Mouse (Mus musculus): ENCODE measurements at regions not wholly inside any gene's neighbourhood (a gene's known extent, or its start where the extent isn't known, plus 50 kb on each side); places are given as distances from the start of the nearest gene placed in this dataset.

DNA sequence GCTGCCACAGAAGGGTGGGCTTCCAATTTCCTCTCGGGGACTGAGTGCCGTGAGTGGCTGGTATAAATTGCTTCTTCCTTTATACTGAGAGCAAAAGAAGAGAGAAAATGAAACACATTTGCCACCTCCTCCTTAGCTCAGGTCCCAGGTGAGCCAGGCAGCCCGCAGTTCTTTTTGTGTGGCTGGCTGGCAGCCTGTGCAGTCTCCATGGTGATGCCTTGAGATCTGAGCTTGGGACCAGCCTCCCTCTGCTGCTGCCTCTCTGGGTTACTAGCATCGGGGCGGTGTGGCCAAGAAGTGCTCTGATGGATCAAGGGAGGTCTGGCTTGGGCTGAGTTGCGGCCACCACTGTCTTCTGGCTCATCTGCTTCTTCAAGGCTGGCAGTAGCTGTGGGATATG, 249.1 kb upstream of the Gm4791 start:
- WGBS = 93% methylated on average over 6 of the region's 6 CpGs
- H3K27ac ChIP-seq = no peak overlapping the region
- DNase-seq (ENCODE audit: low spot score) = no peak
- no peaks in the 10 kb centered on the region for H3K27me3 ChIP-seq (ENCODE audit: low read depth, poor library complexity, severe bottlenecking)
- no peaks in the 10 kb centered on the region for H3K4me1 ChIP-seq
- no peaks in the 10 kb centered on the region for H3K36me3 ChIP-seq
- H3K9me3 ChIP-seq (replicated peaks) = no peaks in the 10 kb centered on the region
- no peak overlapping the region for H3K4me3 ChIP-seq

DNA sequence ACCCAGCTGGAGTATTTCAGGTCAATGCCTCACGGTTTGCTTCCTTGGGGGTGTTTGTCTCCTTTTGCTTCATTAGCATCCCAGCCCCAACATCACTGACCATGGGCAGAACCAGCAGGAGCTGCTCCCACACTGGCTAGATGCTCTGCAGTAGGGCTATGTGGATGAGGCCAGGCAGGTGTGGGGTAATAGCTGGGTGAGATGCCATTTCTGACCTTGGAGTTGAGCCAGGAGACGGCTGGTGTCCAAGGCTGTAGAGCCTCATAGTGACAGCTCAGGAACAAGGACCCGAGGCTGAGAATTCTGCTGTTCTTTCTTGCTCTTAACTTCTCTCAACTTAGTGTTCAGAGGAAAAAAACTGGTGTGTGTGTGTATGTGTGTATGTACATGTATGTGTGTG, 252.3 kb upstream of the Gm4791 start:
- no peaks in the 10 kb centered on the region for H3K27me3 ChIP-seq (ENCODE audit: low read depth, poor library complexity, severe bottlenecking)
- no peak for DNase-seq (ENCODE audit: low spot score)
- H3K27ac ChIP-seq = no peak overlapping the region
- 88% methylated on average over 3 of the region's 3 CpGs for WGBS
- no peak overlapping the region for H3K4me3 ChIP-seq
- H3K36me3 ChIP-seq = no peaks in the 10 kb centered on the region
- H3K4me1 ChIP-seq = no peaks in the 10 kb centered on the region
- no peaks in the 10 kb centered on the region for H3K9me3 ChIP-seq (replicated peaks)

- H3K9me3 ChIP-seq (replicated peaks) = no peaks in the 10 kb centered on the region
- H3K4me1 ChIP-seq = 0 out of 2 replicates have a peak, but pooled peaks cover 3% of the 10 kb centered on the region
- no peak overlapping the region for H3K4me3 ChIP-seq
- WGBS = 90% methylated on average over 4 of the region's 4 CpGs
- no peak overlapping the region for H3K27ac ChIP-seq
- DNase-seq (ENCODE audit: low spot score) = no peak
- H3K27me3 ChIP-seq (ENCODE audit: low read depth, poor library complexity, severe bottlenecking) = peaks cover 21% of the 10 kb centered on the region
- no peaks in the 10 kb centered on the region for H3K36me3 ChIP-seq
Observed at GRCm38 (mm10) chr9:46740496-46740895, 258.0 kb upstream of the Gm4791 start.

DNA sequence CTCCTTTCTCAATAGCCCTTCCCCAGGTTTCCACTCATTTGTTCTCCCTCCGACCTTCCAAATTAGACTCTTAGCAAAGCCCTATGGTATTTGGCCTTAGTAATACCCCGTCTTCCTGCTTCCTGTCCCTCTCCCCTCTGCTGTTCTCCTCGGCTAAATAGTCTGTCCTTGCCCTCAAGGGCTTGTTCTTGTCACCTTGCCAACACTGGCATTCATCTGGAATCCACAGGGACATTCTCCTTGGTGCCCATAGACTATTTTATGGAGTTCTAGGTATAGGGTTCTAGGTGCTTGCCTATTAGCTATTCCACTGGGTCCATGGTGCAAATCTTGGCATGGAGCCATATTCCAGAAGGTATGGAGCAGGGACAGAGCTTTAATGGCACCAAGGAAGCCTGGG, 259.2 kb upstream of the Gm4791 start:
- no peak overlapping the region for H3K27ac ChIP-seq
- H3K36me3 ChIP-seq = no peaks in the 10 kb centered on the region
- H3K4me3 ChIP-seq = no peak overlapping the region
- 74% methylated on average over 3 of the region's 3 CpGs for WGBS
- DNase-seq (ENCODE audit: low spot score) = no peak
- H3K9me3 ChIP-seq (replicated peaks) = no peaks in the 10 kb centered on the region
- H3K4me1 ChIP-seq = 0 out of 2 replicates have a peak, but pooled peaks cover 3% of the 10 kb centered on the region
- peaks cover 26% of the 10 kb centered on the region for H3K27me3 ChIP-seq (ENCODE audit: low read depth, poor library complexity, severe bottlenecking)

DNA sequence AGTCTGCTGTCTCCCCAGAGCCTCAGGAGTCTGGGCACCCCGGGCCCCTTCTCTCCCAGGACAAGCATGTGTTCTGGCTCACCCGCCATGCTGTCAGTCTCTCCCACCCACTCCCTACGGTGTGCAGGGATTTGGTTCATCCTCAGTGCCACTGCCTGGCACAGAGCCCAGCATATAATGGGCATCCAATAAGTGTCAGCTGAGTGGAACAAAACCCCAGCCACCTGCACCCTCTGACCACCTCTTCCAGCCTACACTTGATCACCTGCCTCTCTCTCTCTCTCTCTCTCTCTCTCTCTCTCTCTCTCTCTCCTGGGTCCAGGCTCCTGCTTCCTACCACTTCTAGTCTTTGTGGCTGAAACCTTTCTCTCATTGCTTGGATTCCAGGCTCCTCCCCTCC, 259.9 kb upstream of the Gm4791 start:
- Histone ChIP-seq H3K27ac (no peak overlapping the region), H3K4me3 (no peak overlapping the region), H3K4me1 (0 out of 2 replicates have a peak, but pooled peaks cover 3% of the 10 kb centered on the region), H3K27me3 (ENCODE audit: low read depth, poor library complexity, severe bottlenecking) (peaks cover 31% of the 10 kb centered on the region), H3K9me3 (replicated peaks) (no peaks in the 10 kb centered on the region), H3K36me3 (no peaks in the 10 kb centered on the region)
- no peak for DNase-seq (ENCODE audit: low spot score)
- 74% methylated on average over 3 of the region's 3 CpGs for WGBS

- WGBS = 65% methylated on average over 4 of the region's 4 CpGs
- H3K4me3 ChIP-seq = no peak overlapping the region
- H3K36me3 ChIP-seq = no peaks in the 10 kb centered on the region
- no peak overlapping the region for H3K27ac ChIP-seq
- H3K4me1 ChIP-seq = 0 out of 2 replicates have a peak, but pooled peaks cover 3% of the 10 kb centered on the region
- H3K9me3 ChIP-seq (replicated peaks) = no peaks in the 10 kb centered on the region
- peaks cover 36% of the 10 kb centered on the region for H3K27me3 ChIP-seq (ENCODE audit: low read depth, poor library complexity, severe bottlenecking)
- DNase-seq (ENCODE audit: low spot score) = no peak
Observed at GRCm38 (mm10) chr9:46738056-46738455, 260.5 kb upstream of the Gm4791 start.

DNA sequence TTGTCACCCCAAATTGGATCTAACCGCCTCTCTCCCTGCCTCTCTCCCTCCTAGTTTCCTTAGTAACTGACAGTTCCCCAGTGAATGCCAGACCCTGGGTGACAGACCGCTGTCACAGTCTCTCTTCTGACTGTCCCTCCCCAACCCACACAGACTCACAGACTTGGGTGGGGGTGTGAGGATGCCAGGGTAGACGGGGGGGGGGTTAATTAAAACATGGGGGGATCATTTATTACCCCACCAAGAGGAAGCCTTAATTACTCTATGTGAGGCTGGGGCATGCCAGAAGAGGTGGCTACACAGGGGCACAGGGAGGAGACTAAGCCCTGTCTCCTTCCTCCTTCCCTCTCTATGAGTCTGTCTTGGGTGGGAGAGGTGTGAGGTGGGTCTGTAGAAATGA, 261.1 kb upstream of the Gm4791 start:
- H3K36me3 ChIP-seq = no peaks in the 10 kb centered on the region
- 0 out of 2 replicates have a peak, but pooled peaks cover 3% of the 10 kb centered on the region for H3K4me1 ChIP-seq
- no peaks in the 10 kb centered on the region for H3K9me3 ChIP-seq (replicated peaks)
- DNase-seq (ENCODE audit: low spot score) = no peak
- H3K4me3 ChIP-seq = no peak overlapping the region
- H3K27me3 ChIP-seq (ENCODE audit: low read depth, poor library complexity, severe bottlenecking) = peaks cover 36% of the 10 kb centered on the region
- 57% methylated on average over 3 of the region's 3 CpGs for WGBS
- H3K27ac ChIP-seq = no peak overlapping the region

DNA sequence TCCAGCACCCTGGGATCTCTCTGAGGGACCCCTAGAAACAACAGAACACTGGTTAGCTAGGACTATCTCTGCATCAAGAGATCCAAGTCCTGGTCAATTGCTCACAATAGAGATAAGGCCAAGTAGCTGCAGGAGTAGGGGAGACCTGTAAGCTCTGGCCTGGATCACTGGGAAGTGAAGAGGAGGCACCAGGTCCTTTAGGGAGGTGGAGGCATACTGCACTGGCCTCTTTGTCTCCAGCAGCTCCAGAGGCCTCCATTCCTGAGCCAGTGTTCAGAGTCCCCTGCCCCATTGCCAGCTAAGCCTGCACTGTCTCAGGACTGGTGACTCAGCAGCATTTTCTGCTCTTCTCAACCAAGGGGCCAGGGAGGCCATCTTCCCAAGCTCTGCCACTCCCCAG, 262.3 kb upstream of the Gm4791 start:
- H3K27me3 ChIP-seq (ENCODE audit: low read depth, poor library complexity, severe bottlenecking) = peaks cover 36% of the 10 kb centered on the region
- no peak overlapping the region for H3K27ac ChIP-seq
- no peaks in the 10 kb centered on the region for H3K36me3 ChIP-seq
- no peaks in the 10 kb centered on the region for H3K9me3 ChIP-seq (replicated peaks)
- 0 out of 2 replicates have a peak, but pooled peaks cover 3% of the 10 kb centered on the region for H3K4me1 ChIP-seq
- no peak for DNase-seq (ENCODE audit: low spot score)
- no peak overlapping the region for H3K4me3 ChIP-seq

DNA sequence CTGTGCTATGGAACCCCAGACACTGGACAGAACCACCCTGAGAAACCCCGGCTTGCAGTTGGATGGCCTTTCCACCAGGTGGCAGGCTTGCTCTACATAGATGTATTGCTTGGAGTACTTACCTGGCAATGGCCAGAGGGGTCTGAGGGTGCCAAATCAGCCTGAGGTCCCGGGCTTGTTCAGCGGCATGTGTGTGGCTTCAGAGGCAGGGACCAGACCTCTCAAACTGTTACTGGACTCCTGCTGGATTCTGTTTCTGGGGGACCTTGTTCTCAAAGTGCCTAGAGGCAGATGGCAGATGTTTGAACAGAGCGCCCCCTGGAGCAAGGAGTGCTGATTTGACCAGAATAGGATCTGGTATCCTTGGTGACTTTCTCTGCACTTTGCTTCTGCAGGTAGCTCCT, 262.9 kb upstream of the Gm4791 start:
- Histone ChIP-seq H3K4me1 (0 out of 2 replicates have a peak, but pooled peaks cover 3% of the 10 kb centered on the region), H3K9me3 (replicated peaks) (no peaks in the 10 kb centered on the region), H3K27ac (no peak overlapping the region), H3K27me3 (ENCODE audit: low read depth, poor library complexity, severe bottlenecking) (peaks cover 36% of the 10 kb centered on the region), H3K4me3 (no peak overlapping the region), H3K36me3 (no peaks in the 10 kb centered on the region)
- peak; percentile 91 for DNase-seq (ENCODE audit: low spot score)
- WGBS = 3% methylated on average over 4 of the region's 4 CpGs

DNA sequence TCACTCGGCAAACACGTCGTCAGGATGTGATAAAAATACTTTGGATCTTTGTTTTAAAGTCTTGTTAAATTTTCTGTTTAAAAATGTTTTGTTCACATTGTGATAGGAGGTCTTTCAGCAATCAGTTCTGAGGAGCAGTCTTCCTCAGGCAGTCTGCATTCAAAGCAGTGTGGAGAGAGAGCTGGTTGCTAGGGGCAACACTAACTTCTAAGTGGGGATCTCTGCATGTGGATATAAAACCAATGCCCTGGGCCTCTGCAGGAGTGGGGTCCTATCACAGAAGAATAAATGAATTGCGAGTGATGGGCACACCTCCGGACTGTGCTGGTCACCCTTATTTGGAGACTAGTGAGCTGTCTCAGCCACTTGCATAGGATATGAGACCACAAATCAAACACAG, 270.1 kb upstream of the Gm4791 start:
- no peak for DNase-seq (ENCODE audit: low spot score)
- H3K27ac ChIP-seq = no peak overlapping the region
- 88% methylated on average over 5 of the region's 5 CpGs for WGBS
- 0 out of 2 replicates have a peak, but pooled peaks cover 4% of the 10 kb centered on the region for H3K27me3 ChIP-seq (ENCODE audit: low read depth, poor library complexity, severe bottlenecking)
- H3K36me3 ChIP-seq = no peaks in the 10 kb centered on the region
- H3K9me3 ChIP-seq (replicated peaks) = no peaks in the 10 kb centered on the region
- H3K4me1 ChIP-seq = no peaks in the 10 kb centered on the region
- H3K4me3 ChIP-seq = no peak overlapping the region

GRCm38 (mm10) chr9:46724231-46724630, 274.3 kb upstream of the Gm4791 start:
- 94% methylated on average over 5 of the region's 5 CpGs for WGBS
- no peaks in the 10 kb centered on the region for H3K4me1 ChIP-seq
- H3K27me3 ChIP-seq (ENCODE audit: low read depth, poor library complexity, severe bottlenecking) = no peaks in the 10 kb centered on the region

DNA sequence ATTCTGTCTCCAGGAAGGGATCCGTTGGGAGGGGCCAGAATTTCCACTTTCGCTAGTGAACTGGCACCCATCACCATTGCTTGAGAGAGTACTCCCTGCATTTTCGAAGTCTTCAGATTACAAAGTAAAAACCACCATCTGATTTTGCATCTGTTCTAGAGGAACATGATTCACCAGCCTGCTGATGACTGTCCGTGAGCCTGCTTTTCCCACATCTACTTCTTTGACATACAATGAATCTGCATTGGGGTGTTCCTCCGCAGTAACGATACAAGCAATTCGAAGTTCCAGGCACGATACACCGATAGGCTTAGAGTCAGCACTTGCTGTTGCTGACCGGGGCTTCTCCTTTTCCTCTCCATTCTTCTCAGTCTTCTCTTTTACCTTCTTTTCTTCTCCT, 285.1 kb upstream of the Gm4791 start:
- H3K4me3 ChIP-seq = no peak overlapping the region
- no peaks in the 10 kb centered on the region for H3K36me3 ChIP-seq
- 90% methylated on average over 10 of the region's 10 CpGs for WGBS
- no peak overlapping the region for H3K27ac ChIP-seq
- H3K9me3 ChIP-seq (replicated peaks) = no peaks in the 10 kb centered on the region
- H3K4me1 ChIP-seq = no peaks in the 10 kb centered on the region
- no peak for DNase-seq (ENCODE audit: low spot score)
- no peaks in the 10 kb centered on the region for H3K27me3 ChIP-seq (ENCODE audit: low read depth, poor library complexity, severe bottlenecking)

More at GRCm38 (mm10) chr9:46724231-46724630, 274.3 kb upstream of the Gm4791 start:
- no peaks in the 10 kb centered on the region for H3K36me3 ChIP-seq
- no peak overlapping the region for H3K4me3 ChIP-seq
- no peaks in the 10 kb centered on the region for H3K9me3 ChIP-seq (replicated peaks)
- no peak overlapping the region for H3K27ac ChIP-seq
- no peak for DNase-seq (ENCODE audit: low spot score)

GRCm38 (mm10) chr9:46704151-46704905, 294.2 kb upstream of the Gm4791 start:
- H3K4me1 ChIP-seq = 0 out of 2 replicates have a peak, but pooled peaks cover 6% of the 10 kb centered on the region
- H3K27ac ChIP-seq = no peak overlapping the region
- peaks cover 23% of the 10 kb centered on the region for H3K27me3 ChIP-seq (ENCODE audit: low read depth, poor library complexity, severe bottlenecking)
- H3K36me3 ChIP-seq = no peaks in the 10 kb centered on the region
- WGBS = 82% methylated on average over 10 of the region's 10 CpGs
- DNase-seq (ENCODE audit: low spot score) = no peak
- no peak overlapping the region for H3K4me3 ChIP-seq
- no peaks in the 10 kb centered on the region for H3K9me3 ChIP-seq (replicated peaks)
